ENCODE assay signal across 8 mouse cellular contexts in the genomic region with DNA sequence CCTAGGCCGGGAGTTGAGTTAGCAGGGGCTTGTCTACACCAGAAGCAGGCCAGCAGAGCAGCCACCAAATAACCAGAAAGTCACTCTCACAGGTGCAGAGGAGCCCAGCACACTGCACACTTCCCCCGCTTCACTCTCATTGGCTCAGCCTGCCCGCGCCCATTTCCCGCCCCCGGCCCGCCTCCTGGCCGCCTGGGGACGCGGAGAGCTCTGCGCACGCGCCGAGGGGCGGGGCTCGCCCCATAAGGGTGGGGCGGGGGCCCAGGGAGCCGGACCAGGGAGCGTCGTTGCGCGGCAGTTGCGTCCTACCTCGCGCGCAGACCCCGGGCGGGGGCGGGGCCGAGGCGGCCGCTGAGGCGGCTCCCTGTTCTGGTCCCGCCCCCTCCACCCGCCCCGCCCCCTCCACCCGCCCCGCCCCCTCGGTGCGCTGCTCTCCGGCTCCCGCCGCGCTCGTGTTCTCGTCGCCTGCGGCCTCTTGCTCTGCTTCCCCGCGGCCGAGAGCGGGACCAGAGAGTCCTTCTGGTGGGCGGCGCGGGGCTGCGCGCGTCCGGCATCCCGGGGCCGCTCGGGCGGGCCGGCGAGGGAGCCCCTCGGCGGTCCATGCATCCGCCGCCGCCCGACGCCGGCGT. TPM values are rescaled to one million over a fixed set of nuclear protein-coding genes. Genes with fewer than 3 reads are reported as not detected.
DNase-seq lines count a peak whose midpoint lies in the region; ATAC-seq and TF ChIP-seq lines count a peak whose summit lies in the region.

Gene Ppp4r4, plus strand, starts transcription at position 264 of the 629 bp plus-strand sequence.

- TF ChIP-seq CTCF in cerebellum, adult 2 months (IDR thresholded peaks at IDR 0.05; ENCODE audit: borderline replicate concordance, insufficient read depth, low read depth, low read length): no peak
- no peak for TF ChIP-seq CTCF in forebrain, postnatal 0 days (IDR thresholded peaks at IDR 0.05; ENCODE audit: low read depth)

- H3K4me1 ChIP-seq in cerebellum, adult 2 months (ENCODE audit: control insufficient read depth, insufficient read depth, low read length): no peaks in the 10 kb centered on the region
- H3K4me1 ChIP-seq in forebrain, postnatal 0 days (ENCODE audit: insufficient read depth): 0 out of 2 replicates have a peak, but pooled peaks cover 4% of the 10 kb centered on the region
- peaks cover 13% of the 10 kb centered on the region for H3K4me1 ChIP-seq in neural tube, embryonic 15.5 days

- intact Hi-C loops in heart, postnatal 36 days (cut with DNase I): no loop called here

- 1% methylated on average over 69 of the region's 74 CpGs for WGBS in cerebellum, adult 2 months
- 1% methylated on average over 58 of the region's 74 CpGs for WGBS in forebrain, postnatal 0 days
- WGBS in neural tube, embryonic 15.5 days: under 1% methylated on average over 63 of the region's 74 CpGs

- H3K27ac ChIP-seq in cerebellum, adult 2 months (ENCODE audit: insufficient read depth, low read length): no peak within 1 kb of the TSS
- peak within 1 kb of the TSS; percentile 41; the same call in 1 of the 2 replicates for H3K27ac ChIP-seq in forebrain, postnatal 0 days (ENCODE audit: low read depth, low read length)
- peak within 1 kb of the TSS; percentile 79 for H3K27ac ChIP-seq in neural tube, embryonic 15.5 days (replicated peaks)

- H3K36me3 ChIP-seq in forebrain, postnatal 0 days (ENCODE audit: insufficient read depth): no peaks in the 10 kb centered on the region
- H3K36me3 ChIP-seq in neural tube, embryonic 15.5 days: no peaks in the 10 kb centered on the region

- peak within 1 kb of the TSS; percentile 68 for H3K9ac ChIP-seq in forebrain, postnatal 0 days
- peak within 1 kb of the TSS; percentile 89 for H3K9ac ChIP-seq in neural tube, embryonic 15.5 days (replicated peaks)

- H3K27me3 ChIP-seq in cerebellum, adult 2 months (ENCODE audit: control insufficient read depth, insufficient read depth, low read length): no peaks in the 10 kb centered on the region
- no peaks in the 10 kb centered on the region for H3K27me3 ChIP-seq in forebrain, postnatal 0 days (ENCODE audit: insufficient read depth, low read length)
- H3K27me3 ChIP-seq in neural tube, embryonic 15.5 days (replicated peaks): no peaks in the 10 kb centered on the region

- no peak for TF ChIP-seq POLR2A in cerebellum, adult 2 months (IDR thresholded peaks at IDR 0.05; ENCODE audit: borderline replicate concordance, insufficient read depth, low read length)

- peak within 1 kb of the TSS; percentile 96 for H3K4me2 ChIP-seq in forebrain, postnatal 0 days (ENCODE audit: low read depth)
- H3K4me2 ChIP-seq in neural tube, embryonic 15.5 days: peak within 1 kb of the TSS; percentile 89

- H3K9me3 ChIP-seq in forebrain, postnatal 0 days (ENCODE audit: low read length): no peaks in the 10 kb centered on the region
- H3K9me3 ChIP-seq in neural tube, embryonic 15.5 days (replicated peaks): no peaks in the 10 kb centered on the region

- H3K4me3 ChIP-seq in cerebellum, adult 2 months (replicated peaks; ENCODE audit: insufficient read depth, low read depth, low read length): peak within 1 kb of the TSS; percentile 86
- peak within 1 kb of the TSS; percentile 70 for H3K4me3 ChIP-seq in forebrain, postnatal 0 days (ENCODE audit: low read depth, low read length)
- peak within 1 kb of the TSS; percentile 84 for H3K4me3 ChIP-seq in neural tube, embryonic 15.5 days (replicated peaks)

- peak; percentile 96 for ATAC-seq in forebrain, postnatal 0 days
- ATAC-seq in neural tube, embryonic 15.5 days (ENCODE audit: low FRiP score): peak; percentile 98

- peak; percentile 94 for DNase-seq in ES-CJ7 (ENCODE audit: low read depth, low spot score)
- DNase-seq in cerebellum, adult 2 months: peak; percentile 91 to 93
- peak; percentile 97 for DNase-seq in forebrain, postnatal 0 days
- DNase-seq in heart, postnatal 36 days: peak; percentile 89
- DNase-seq in layer of hippocampus, adult 18-20 months (ENCODE audit: low spot score in 2 of 2): peak; percentile 97
- DNase-seq in lung, adult 18-20 months: peak; percentile 92 to 95
- DNase-seq in testis, postnatal 10 days (ENCODE audit: low spot score): peak; percentile 97

RNA-seq across cellular contexts. Expression of gene Ppp4r4, which starts in this region (rescaled TPM):
- 21.9 and 22.3 TPM in 2 replicates for polyA plus RNA-seq in cerebellum, adult 2 months (2012; rRNA removed)
- 9.9 and 12.4 TPM in 2 replicates for total RNA-seq in forebrain, postnatal 0 days (2014; rRNA removed)
- polyA plus RNA-seq in forebrain, postnatal 0 days (2015; fragmentation: Nextera tagmentation; extraction: Ambion mirVana): 1.6 and 3.4 TPM in 2 replicates
- under 1 TPM; 0.33 to 0.53 TPM for total RNA-seq in heart, postnatal 36 days (2021)
- 10 to 100 TPM; 44.6 to 50.3 TPM for total RNA-seq in layer of hippocampus, adult 18-20 months (2021)
- 2.8 and 3.2 TPM in 2 replicates for polyA plus RNA-seq in neural tube, embryonic 15.5 days (2015; fragmentation: Nextera tagmentation; extraction: Ambion mirVana)

Comparison
In these comparisons a context has a peak if more than half of its experiments do, and no peak if none do; other contexts are left out.
1. Peak in DNase-seq in heart, postnatal 36 days; RNA of the gene not detected or under 1 TPM.